Mouse (Mus musculus) layer of hippocampus, adult 2 months (tissue): ENCODE data around the gene Tead1. TPM values are rescaled to one million over a fixed set of nuclear protein-coding genes. Genes with fewer than 3 reads are reported as not detected.
A peak's percentile ranks its signal among the peaks of the same experiment; 100 is the strongest.

Experiments
- DNase-seq, 2 experiments: peaks; one replicate each; pipeline ENCODE4 v3.0.0; 2022; ENCODE audit warnings: low spot score in 2 of 2
- H3K27ac ChIP-seq: fragments of 200-600 bp; 2 replicates; pipeline ENCODE4 v1.8.1; 2022
- H3K4me3 ChIP-seq: fragments of 200-600 bp; 2 replicates; pipeline ENCODE4 v1.8.1; 2022; ENCODE audit warnings: mild to moderate bottlenecking
- CTCF ChIP-seq: fragments of 200-600 bp; conservative IDR thresholded peaks from 2 replicates; pipeline ENCODE4 v1.8.1; 2022; ENCODE audit warnings: antibody characterized with exemption, mild to moderate bottlenecking, moderate library complexity
- total RNA-seq, 2 experiments: library from RNA; stranded (reverse); gene quantifications; 2 replicates each; pipeline ENCODE4 v1.2.3; 2021

The Tead1 gene
- total RNA-seq, 2 experiments from 2014 or later, result 23.9 to 29.0 TPM

DNA sequence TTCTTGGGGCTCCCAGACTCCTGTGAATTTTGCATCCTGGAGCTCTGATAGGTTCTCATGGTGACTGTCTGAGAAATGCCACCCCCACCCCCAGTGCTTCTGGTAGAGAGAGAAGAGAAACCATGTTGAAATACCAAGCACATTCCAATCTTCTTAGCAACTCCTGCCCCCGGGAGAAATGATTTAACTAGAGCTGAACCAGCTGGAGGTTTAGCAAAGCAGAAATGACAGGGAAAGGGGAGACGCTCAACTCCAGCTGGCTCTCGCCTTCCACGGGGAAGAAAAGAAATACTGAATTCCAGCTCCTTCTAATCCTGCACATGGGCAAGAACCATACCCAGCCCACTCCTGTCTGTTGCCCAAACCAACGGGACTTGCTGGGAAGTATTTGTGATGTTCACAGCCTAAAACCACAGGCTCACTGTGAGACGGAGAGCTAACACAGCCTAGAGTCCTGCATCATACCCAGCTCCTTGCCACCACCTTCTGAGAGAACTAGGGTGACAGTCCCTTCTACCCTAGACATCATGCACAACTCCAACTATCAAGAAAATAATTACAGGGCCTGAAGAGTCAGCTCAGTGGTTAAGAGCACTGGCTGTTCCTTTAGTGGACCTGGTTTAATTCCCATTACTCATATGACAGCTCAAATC is 15.7 kb upstream of the Tead1 start:
- Histone ChIP-seq H3K4me3 (no peak overlapping the region), H3K27ac (peak overlapping the region; percentile 36)
- DNase-seq, result peak; percentile 30 to 70
- TF ChIP-seq CTCF, result no peak

DNA sequence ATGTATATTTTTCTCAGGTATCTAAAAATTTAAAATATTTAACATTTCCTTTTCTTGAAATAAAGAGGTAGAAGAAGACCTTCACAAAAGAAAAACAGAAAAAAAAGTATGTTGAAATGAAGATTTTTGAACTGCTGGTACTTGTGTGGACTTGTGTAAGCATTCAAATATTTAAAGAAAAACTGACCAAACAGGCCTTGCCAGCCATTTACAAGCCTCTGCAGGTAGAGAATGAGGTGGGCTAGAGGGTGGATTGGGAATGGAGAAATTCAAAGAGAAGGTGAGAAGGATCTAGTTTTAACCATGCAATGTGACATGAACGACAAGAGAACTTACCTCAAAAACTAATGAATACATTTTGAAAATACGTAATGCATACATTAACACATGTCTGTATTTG is 9.1 kb upstream of the Tead1 start:
- Histone ChIP-seq H3K27ac (no peak overlapping the region), H3K4me3 (no peak overlapping the region)
- no peak for DNase-seq
- no peak for TF ChIP-seq CTCF

DNA sequence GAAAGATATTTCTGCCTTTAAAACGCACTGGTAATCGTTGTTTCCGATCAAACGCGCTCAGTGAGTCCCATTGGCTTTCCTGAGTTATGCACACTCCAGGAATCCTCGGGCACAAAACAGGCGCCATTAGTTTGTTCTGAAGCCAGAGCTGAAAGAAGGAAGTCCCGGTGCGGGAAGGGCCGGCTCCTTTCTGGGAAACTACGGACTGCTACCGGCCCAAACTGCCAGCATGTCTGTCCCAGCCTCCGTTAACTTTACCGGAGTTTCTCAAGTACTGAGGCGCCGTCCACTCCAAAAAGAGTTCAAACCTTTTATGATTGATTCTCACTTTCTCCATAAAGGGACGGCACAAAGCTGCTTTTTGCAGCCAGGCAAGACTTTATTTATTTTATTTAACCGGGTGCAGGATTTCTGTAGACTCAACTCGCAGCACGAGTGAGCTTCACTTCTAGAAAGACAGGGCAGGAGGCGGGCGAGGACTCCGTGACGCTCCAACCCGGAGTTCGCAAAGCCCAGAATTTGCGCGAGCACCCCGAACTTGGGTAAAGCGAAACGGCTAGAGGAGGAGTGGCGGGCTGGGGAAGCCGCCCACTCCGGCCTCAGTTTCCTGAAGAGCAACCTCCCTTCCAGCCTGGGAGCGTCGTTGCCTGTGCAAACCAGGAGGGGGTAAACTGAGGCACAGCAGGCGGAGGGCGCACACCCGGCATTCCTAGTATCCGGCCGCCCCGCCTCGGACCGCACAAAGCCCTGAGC is 524 bp upstream of the Tead1 start:
- Histone ChIP-seq H3K4me3 (peak overlapping the region; percentile 86), H3K27ac (peak overlapping the region; percentile 85)
- peak; percentile 31; the same call in 1 of the 2 replicates for TF ChIP-seq CTCF
- peak in 1 of 2 experiments; percentile 32 for DNase-seq

DNA sequence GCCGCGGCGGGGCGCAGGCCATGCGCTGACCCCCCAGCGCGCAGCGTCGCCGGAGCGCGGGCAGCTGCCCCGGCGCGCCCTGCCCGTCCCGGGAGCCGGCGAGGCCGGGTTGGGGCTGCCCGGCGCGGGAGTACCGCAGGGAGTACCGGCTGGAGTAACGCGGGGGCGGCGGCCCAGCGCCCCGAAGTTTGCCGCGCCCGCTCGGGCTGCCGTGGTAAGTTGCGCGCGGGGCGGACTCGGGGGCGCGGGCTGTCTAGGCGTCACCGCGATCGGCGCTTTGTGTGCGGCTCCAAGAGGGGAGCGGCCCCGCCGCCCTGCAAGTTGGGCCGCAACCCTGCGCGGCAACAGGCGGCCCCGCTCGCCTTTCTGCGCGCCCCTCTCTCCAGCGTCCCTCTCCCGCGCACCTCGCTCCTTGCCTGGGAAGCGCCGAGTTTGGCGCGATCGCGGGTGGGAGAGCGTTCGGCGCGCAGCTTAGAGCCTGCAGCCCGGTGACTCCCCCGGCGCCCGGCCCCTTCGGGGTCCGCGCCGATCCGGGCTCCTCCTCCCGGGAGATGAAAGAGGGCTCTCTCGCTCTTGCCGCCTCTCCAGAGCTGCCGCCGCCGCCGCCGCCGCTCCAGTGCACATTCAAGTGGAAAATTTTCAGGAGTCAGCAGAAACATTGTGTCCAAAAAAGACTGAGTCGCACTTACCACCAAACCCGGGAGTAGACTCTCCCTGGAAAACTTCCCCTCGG is 561 bp downstream of the Tead1 start:
- H3K27ac ChIP-seq, result peak overlapping the region; percentile 90
- DNase-seq, result peak; percentile 40 to 55
- peak overlapping the region; percentile 74 for H3K4me3 ChIP-seq
- no peak for TF ChIP-seq CTCF

DNA sequence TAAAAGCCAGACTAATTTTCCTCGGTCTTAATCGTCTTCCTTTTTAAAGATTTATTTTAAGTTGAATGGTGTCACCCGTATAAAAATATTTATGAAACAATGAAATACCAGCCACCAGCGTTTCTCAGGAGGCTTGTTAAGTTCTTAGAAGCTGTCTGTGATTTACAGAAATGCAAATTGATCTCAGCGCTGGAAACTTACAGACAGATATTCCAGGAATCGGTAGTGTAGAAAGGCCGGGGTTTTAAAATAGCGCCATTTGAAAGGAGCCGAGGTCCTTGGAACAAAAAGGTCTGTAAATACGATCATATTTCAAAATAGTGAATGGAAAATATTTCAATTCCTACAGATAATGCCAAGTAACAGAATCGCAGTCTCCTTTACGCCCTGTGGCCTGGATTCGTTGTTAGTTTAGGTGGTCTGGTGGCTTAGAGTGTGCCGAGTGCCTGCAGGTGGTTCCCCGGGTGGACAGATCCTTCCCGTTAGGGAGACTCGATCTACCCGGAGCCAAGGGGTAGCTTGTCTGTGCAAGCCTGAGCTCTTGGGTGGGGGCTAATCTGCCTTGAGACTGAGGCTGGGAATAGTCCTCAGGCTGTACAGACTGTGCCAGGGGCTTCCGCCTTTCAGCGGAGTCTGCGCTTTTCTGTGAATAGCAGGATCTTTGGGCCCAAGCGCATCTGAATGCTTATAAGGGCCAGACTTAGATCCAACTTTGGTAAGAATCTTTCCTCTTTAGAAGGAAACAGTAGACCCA is 1.6 kb downstream of the Tead1 start:
- no peak for TF ChIP-seq CTCF
- H3K4me3 ChIP-seq, result peak overlapping the region; percentile 74
- peak; percentile 12 to 43 for DNase-seq
- H3K27ac ChIP-seq, result peak overlapping the region; percentile 90

DNA sequence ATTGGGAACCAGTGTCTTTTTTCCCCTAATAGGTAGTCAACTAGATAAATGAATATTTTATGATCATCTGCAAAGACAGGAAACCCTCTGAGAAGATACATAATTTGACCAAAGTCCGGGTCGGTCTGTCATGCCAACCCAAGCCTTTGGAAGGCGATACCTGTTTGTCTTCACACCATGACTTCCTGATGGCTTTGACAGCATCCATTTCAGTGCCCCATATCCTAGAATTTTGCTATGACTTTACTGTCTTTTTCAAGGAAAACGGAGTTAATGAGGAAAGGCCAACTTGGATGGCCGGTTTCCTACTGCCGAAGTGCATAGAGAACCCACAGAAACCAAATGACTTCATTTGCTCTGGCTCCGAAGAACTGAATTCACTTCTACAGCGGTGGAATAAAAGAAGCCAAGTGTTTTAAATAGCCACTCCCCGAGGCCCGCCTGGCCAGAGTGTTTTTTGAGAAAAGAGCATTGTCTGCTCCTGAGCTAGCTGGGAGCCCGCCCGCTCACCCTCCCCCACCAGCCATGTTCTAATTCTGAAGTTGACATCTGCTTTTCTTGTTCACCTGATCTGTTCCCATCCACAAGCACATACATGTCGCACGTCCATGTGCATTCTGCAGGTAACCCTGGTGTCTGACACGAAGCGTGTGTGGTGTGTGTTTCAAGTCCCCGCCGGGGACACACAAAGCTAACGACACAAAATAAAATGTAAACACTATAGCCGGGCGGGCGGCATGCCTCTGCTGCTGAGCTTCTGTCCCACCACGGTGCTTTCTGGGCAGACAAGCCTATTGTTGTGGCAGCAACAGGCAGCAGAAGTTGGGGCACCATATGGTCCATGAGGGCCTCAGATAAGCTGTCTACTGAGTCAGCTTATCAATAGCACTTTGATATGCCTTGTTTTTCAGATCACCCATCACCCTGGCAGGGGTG is 5.8 kb downstream of the Tead1 start:
- H3K27ac ChIP-seq, result peak overlapping the region; percentile 67
- peak overlapping the region; percentile 11 for H3K4me3 ChIP-seq
- no peak for TF ChIP-seq CTCF
- peak; percentile 13 to 29 for DNase-seq

DNA sequence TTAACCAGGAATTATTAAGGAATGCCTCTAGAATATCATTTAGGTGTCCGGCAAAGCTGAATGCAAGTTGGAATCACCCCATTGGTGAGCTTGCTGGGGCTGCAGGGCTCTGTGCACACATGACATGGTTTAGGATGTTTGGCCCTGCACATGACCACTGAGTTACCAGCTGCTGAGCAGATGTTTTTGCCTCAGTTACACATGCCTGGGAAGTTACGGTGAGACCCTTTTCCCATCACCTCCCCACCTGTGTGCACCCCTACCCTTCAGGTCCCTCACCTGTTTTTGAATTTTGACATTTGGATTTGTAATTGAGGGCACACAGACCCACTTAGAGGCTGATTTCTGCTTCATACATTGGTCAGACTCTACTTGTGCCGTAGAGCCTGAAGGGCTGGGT is 6.9 kb downstream of the Tead1 start:
- H3K4me3 ChIP-seq, result no peak overlapping the region
- no peak for TF ChIP-seq CTCF
- DNase-seq, result no peak
- no peak overlapping the region for H3K27ac ChIP-seq

DNA sequence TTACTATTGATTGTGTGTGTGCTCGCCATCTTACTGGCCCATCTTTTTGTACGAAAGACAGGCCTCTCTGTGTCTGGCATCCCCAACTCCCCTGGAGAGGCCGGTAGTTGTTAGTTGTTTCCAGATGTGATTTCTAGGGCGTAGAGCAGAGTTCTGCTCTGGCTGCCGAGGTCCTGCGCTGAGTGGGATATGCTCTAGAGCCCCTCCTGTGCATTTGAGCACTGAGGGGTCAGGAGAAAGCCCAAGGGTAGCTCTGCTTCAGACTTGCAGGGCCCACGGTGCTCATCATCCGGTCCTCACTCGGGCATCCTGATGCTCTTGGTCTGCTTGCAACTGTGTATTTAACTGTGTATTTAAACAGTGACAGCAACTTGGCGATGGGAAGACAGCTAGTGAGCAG is 7.5 kb downstream of the Tead1 start:
- Histone ChIP-seq H3K27ac (no peak overlapping the region), H3K4me3 (no peak overlapping the region)
- DNase-seq, result no peak
- TF ChIP-seq CTCF, result no peak

DNA sequence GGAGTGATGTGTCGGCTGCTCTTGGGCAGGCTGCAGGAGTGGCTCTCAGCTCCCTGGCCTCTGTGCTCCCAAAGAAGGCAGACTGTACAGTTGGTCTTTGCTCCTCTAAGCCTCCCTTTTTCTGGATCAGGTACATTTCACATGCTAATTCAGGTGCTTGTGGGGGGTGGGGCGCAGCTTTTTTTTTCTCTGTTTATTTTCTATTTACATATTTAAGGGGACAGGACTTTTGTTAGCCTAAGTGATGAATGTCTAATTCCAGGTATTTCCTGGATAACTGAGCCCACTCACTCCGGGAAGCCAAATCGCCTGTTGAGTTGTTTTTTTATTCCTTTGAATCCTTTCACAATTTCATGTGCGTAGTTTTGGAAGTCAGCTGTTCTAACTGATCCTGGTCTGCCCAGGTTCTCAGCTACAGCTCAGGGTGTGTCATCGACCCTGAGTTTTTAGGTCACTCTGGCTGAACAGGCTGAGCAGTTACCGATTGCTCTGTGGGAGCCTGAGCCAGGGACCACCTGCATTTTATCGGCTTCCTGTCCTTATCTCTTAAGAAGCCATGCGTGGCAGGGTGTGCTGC is 9.4 kb downstream of the Tead1 start:
- TF ChIP-seq CTCF, result no peak
- H3K4me3 ChIP-seq, result no peak overlapping the region
- DNase-seq, result no peak
- H3K27ac ChIP-seq, result no peak overlapping the region

DNA sequence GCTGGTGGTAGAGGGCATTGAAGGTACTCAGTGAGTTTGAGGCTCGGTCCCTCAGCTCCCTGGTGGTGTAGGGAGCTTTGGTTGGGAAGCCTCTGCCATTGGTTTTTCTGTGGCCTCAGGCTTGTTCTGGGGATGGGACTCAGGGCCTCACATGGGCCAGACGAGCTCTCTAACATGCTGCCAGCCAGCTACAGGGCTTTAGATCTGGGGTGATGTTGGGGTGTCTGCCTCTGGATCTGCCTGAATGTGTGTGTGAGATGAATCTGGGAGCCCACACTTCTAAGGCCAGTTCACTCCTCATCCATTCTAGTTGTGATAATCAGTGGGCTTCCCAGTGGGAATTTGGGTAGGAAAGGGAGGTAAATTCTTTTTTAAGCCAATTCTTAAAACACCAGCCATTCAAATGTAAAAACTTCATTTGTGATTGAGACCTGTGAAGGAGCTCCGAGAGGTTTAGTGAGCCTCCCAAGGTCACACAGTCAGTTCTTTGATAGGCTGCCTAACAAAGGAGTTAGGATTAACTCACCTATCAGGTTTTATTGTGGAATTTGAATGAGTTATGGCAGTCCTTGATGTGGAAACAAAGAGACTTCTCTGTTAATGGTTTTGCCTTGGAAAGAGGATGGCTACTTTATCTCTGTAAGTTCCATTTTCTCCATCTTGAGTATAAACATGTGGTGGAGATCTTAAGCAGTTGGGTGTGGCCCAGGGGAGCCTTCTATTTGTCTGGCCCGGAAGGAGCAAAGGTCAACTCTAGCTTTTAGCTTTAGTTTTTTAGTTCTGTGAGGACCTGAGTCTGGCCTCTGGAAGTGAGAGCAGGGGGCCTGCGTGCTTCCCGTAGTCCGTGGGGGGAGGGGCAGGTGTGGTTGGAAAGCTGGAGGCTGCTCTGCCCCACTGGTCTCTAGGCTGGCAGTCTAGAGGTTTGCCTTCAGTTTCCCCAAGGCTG is 12.0 kb downstream of the Tead1 start:
- H3K4me3 ChIP-seq, result no peak overlapping the region
- no peak overlapping the region for H3K27ac ChIP-seq
- TF ChIP-seq CTCF, result no peak
- no peak for DNase-seq
